Mouse (Mus musculus): ENCODE data around the gene 4931414P19Rik. TPM values are rescaled to one million over a fixed set of nuclear protein-coding genes. Genes with fewer than 3 reads are reported as not detected.

Gene 4931414P19Rik
- total and polyA plus RNA-seq, 3 experiments: 1.5 to 2.9 (median 2.7) TPM

DNA sequence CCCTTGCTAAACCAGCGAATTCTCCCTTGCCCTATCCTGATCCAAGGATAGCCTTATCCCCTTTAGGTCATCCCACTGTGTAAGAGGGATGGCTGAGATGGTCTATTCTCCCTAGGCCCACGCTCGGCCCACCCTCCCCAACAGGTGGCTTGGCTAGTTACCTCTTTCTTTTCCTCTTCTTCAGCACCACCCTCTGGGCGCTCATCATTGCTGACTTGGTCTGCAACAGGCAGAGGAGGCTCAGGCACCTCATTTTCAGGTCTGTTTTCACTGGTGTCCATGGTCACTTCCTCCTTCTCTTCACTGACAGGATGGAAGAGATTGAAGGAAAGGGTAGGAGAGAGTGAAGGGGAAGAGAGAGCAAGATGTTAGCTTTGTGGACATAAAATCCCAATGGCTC lies 45.8 kb upstream of the 4931414P19Rik start:
- no peaks in the 10 kb centered on the region for H3K9me3 ChIP-seq (replicated peaks; ENCODE audit: low read length)
- no peak for TF ChIP-seq POLR2A (IDR thresholded peaks at IDR 0.05; ENCODE audit: low read depth, low read length)
- TF ChIP-seq CHD1 (IDR thresholded peaks at IDR 0.05; ENCODE audit: low read depth, low read length): no peak
- no peak for TF ChIP-seq UBTF (IDR thresholded peaks at IDR 0.05; ENCODE audit: low read depth, low read length)
- no peak for TF ChIP-seq MYC (IDR thresholded peaks at IDR 0.05; ENCODE audit: low read depth, low read length)
- no peak for TF ChIP-seq SIN3A (IDR thresholded peaks at IDR 0.05; ENCODE audit: low read length)
- TF ChIP-seq EP300 (IDR thresholded peaks at IDR 0.05; ENCODE audit: low read length): no peak
- no peak for TF ChIP-seq BHLHE40 (IDR thresholded peaks at IDR 0.05; ENCODE audit: low read depth, low read length)
- no peak for TF ChIP-seq TCF12 (IDR thresholded peaks at IDR 0.05; ENCODE audit: low read depth, low read length)
- TF ChIP-seq KAT2A (IDR thresholded peaks at IDR 0.05; ENCODE audit: insufficient replicate concordance, low read length): no peak
- no peak for TF ChIP-seq RCOR1 (conservative IDR thresholded peaks at IDR 0.05; ENCODE audit: low read depth, low read length)
- no peak for TF ChIP-seq PAX5 (IDR thresholded peaks at IDR 0.05; ENCODE audit: low read length)
- H3K4me3 ChIP-seq (replicated peaks in 1 of 3; ENCODE audit: low read depth in 2 of 3, low read length in 2 of 3, poor library complexity in 1 of 3): peak overlapping the region in 1 of 3 experiments; percentile 16
- peak overlapping the region; percentile 96 for H3K4me2 ChIP-seq (ENCODE audit: insufficient read depth, low read depth, poor library complexity, severe bottlenecking)
- peak overlapping the region; percentile 38; the same call in 1 of the 2 replicates for H3K27ac ChIP-seq (ENCODE audit: insufficient read depth, low read depth)
- H3K4me1 ChIP-seq (ENCODE audit: control insufficient read depth in 1 of 2, insufficient read depth in 2 of 2): peaks cover 14 to 52% of the 10 kb centered on the region in 2 experiments
- peaks cover 57 to 70% of the 10 kb centered on the region in 2 experiments for H3K36me3 ChIP-seq (replicated peaks in 1 of 2; ENCODE audit: control insufficient read depth in 1 of 2, insufficient read depth in 1 of 2, low read length in 1 of 2)
- DNase-seq (ENCODE audit: extremely low read depth): peak; percentile 33
- H3K27me3 ChIP-seq (replicated peaks): no peaks in the 10 kb centered on the region
- in situ Hi-C loops (cut with MboI; ENCODE audit: low pct_ligation_motif_present, low pct_unique_long_range_greater_than_20kb, low sequenced_read_pairs): loop anchor here (5.0 kb wide), 1 partner anchor 51 kb away; no protein-coding TSS in a partner anchor
- dilution Hi-C loops (cut with MboI; ENCODE audit: extremely low pct_ligation_motif_present, extremely low pct_unique_long_range_greater_than_20kb, low sequenced_read_pairs): no loop called here
- peaks cover 58% of the 10 kb centered on the region for H3K79me2 ChIP-seq (replicated peaks; ENCODE audit: control insufficient read depth, extremely low read depth, insufficient read depth, poor library complexity, severe bottlenecking)
- peak overlapping the region; percentile 97 for H3K9ac ChIP-seq (ENCODE audit: insufficient read depth, low read depth)

- peak overlapping the region; percentile 97 for H3K9ac ChIP-seq (ENCODE audit: insufficient read depth, low read depth)
- DNase-seq (ENCODE audit: extremely low read depth): peak; percentile 96
- H3K27me3 ChIP-seq (replicated peaks): no peaks in the 10 kb centered on the region
- peaks cover 57 to 70% of the 10 kb centered on the region in 2 experiments for H3K36me3 ChIP-seq (replicated peaks in 1 of 2; ENCODE audit: control insufficient read depth in 1 of 2, insufficient read depth in 1 of 2, low read length in 1 of 2)
- H3K9me3 ChIP-seq (replicated peaks; ENCODE audit: low read length): no peaks in the 10 kb centered on the region
- in situ Hi-C loops (cut with MboI; ENCODE audit: low pct_ligation_motif_present, low pct_unique_long_range_greater_than_20kb, low sequenced_read_pairs): loop anchor here (5.0 kb wide), 1 partner anchor 51 kb away; no protein-coding TSS in a partner anchor
- dilution Hi-C loops (cut with MboI; ENCODE audit: extremely low pct_ligation_motif_present, extremely low pct_unique_long_range_greater_than_20kb, low sequenced_read_pairs): no loop called here
- no peak overlapping the region for H3K4me3 ChIP-seq (replicated peaks in 1 of 3; ENCODE audit: low read depth in 2 of 3, low read length in 2 of 3, poor library complexity in 1 of 3)
- no peak overlapping the region for H3K27ac ChIP-seq (ENCODE audit: insufficient read depth, low read depth)
- peaks cover 58% of the 10 kb centered on the region for H3K79me2 ChIP-seq (replicated peaks; ENCODE audit: control insufficient read depth, extremely low read depth, insufficient read depth, poor library complexity, severe bottlenecking)
- H3K4me1 ChIP-seq (ENCODE audit: control insufficient read depth in 1 of 2, insufficient read depth in 2 of 2): peaks cover 14 to 52% of the 10 kb centered on the region in 2 experiments
- peak overlapping the region; percentile 96 for H3K4me2 ChIP-seq (ENCODE audit: insufficient read depth, low read depth, poor library complexity, severe bottlenecking)
- no peak for TF ChIP-seq PAX5 (IDR thresholded peaks at IDR 0.05; ENCODE audit: low read length)
- peak; percentile 29; the same call in 1 of the 2 replicates for TF ChIP-seq MYC (IDR thresholded peaks at IDR 0.05; ENCODE audit: low read depth, low read length)
- TF ChIP-seq RAD21 (IDR thresholded peaks at IDR 0.05; ENCODE audit: low read depth, low read length): peak; percentile 69
- no peak for TF ChIP-seq ZNF384 (IDR thresholded peaks at IDR 0.05; ENCODE audit: low read depth, low read length)
- peak; percentile 91 to 100 for TF ChIP-seq CTCF (conservative IDR thresholded peaks at IDR 0.05 in 1 of 2, IDR thresholded peaks at IDR 0.05 in 1 of 2; ENCODE audit: low read depth in 2 of 2, low read length in 2 of 2)
- TF ChIP-seq KAT2A (IDR thresholded peaks at IDR 0.05; ENCODE audit: insufficient replicate concordance, low read length): no peak
- TF ChIP-seq SMC3 (IDR thresholded peaks at IDR 0.05; ENCODE audit: low read depth, low read length): peak; percentile 85
- peak; percentile 20; the same call in 1 of the 2 replicates for TF ChIP-seq POLR2A (IDR thresholded peaks at IDR 0.05; ENCODE audit: low read depth, low read length)
These were observed 45.0 kb upstream of the 4931414P19Rik start for GRCm38 (mm10) chr14:54650621-54651454.
